Mouse (Mus musculus): ENCODE data around the gene Rarres1. TPM values are rescaled to one million over a fixed set of nuclear protein-coding genes. Genes with fewer than 3 reads are reported as not detected.

Rarres1 gene
- total and polyA plus RNA-seq, 3 experiments = not detected

DNA sequence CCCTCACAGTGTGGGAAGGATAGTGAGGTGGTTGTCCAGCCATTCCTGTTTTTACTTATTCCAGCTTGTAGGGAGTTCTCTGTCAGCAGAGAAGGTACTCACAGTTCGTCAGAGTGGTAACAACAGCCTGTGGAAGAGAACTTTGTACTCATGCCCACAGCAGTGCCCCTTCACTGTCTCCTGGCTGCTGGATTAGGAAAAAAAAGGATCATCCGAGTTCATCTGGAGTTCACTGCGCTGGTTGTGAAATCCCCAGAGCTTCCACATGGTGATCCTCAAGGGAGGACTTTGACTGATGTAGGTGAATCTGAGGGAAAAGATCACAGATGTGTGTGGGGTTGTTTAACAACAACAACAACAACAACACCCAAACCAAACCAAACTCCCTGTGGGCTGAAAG, 35.9 kb upstream of the Rarres1 start:
- no peak overlapping the region for H3K27ac ChIP-seq (ENCODE audit: control insufficient read depth, low read depth, low read length)
- H3K9me3 ChIP-seq (replicated peaks; ENCODE audit: insufficient read depth, low read length) = no peaks in the 10 kb centered on the region
- no peaks in the 10 kb centered on the region for H3K4me1 ChIP-seq (ENCODE audit: control insufficient read depth in 1 of 2, insufficient read depth in 2 of 2, low read length in 2 of 2)
- H3K36me3 ChIP-seq (ENCODE audit: control insufficient read depth in 1 of 2, insufficient read depth in 2 of 2, low read length in 2 of 2) = no peaks in the 10 kb centered on the region
- no peak for DNase-seq (ENCODE audit: low read depth, low spot score)
- H3K27me3 ChIP-seq (ENCODE audit: control insufficient read depth in 1 of 2, insufficient read depth in 2 of 2, low read length in 2 of 2) = no peaks in the 10 kb centered on the region; a peak in 2 of 4 replicates
- no peak overlapping the region for H3K9ac ChIP-seq (ENCODE audit: control insufficient read depth, low read depth, low read length, poor library complexity, severe bottlenecking)
- TF ChIP-seq TCF12 (IDR thresholded peaks at IDR 0.05; ENCODE audit: low read depth, low read length) (no peak), MEF2A (IDR thresholded peaks at IDR 0.05; ENCODE audit: extremely low read depth, insufficient replicate concordance, low read depth, low read length, poor library complexity, severe bottlenecking) (no peak), MYB (IDR thresholded peaks at IDR 0.05; ENCODE audit: low read depth, low read length) (no peak), GABPA (IDR thresholded peaks at IDR 0.05; ENCODE audit: low read depth, low read length) (no peak), POLR2AphosphoS2 (IDR thresholded peaks at IDR 0.05; ENCODE audit: low read length) (no peak), POLR2A (IDR thresholded peaks at IDR 0.05; ENCODE audit: control insufficient read depth in 1 of 2, insufficient read depth in 1 of 2, low read depth in 1 of 2, low read length in 2 of 2, poor library complexity in 1 of 2) (no peak), RCOR1 (IDR thresholded peaks at IDR 0.05; ENCODE audit: low read depth, low read length) (no peak), CHD1 (IDR thresholded peaks at IDR 0.05; ENCODE audit: low read depth, low read length) (no peak), NRF1 (IDR thresholded peaks at IDR 0.05; ENCODE audit: insufficient read depth, low read depth, low read length, poor library complexity, severe bottlenecking) (no peak), E2F4 (IDR thresholded peaks at IDR 0.05; ENCODE audit: borderline replicate concordance, low read depth, low read length) (no peak)
- no peaks in the 10 kb centered on the region for H3K79me2 ChIP-seq (ENCODE audit: control insufficient read depth, insufficient read depth, low read length, poor library complexity)
- H3K4me3 ChIP-seq (ENCODE audit: control insufficient read depth in 1 of 2, insufficient read depth in 1 of 2, low read depth in 2 of 2, low read length in 2 of 2) = no peak overlapping the region

DNA sequence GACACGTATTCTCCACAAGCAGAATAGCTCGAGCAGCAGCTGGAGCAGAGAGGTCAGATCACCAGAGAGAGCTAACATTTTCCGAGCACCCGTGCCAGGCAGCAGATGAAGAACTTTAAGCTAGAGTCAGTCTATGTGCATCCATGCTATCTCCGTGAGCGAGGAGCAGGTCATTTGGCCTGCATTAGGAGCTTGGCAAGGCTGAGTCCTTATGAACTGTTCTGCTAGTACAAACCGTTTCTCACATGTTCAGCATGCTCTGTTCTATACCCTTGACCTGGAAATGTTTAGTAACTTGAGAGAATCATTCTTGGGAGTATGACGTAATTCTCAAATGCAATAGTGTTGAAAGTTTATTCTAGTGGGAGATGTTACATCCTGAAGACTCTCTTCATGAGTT, 28.3 kb upstream of the Rarres1 start:
- no peaks in the 10 kb centered on the region for H3K36me3 ChIP-seq (ENCODE audit: control insufficient read depth in 1 of 2, insufficient read depth in 2 of 2, low read length in 2 of 2)
- H3K4me3 ChIP-seq (ENCODE audit: control insufficient read depth in 1 of 2, insufficient read depth in 1 of 2, low read depth in 2 of 2, low read length in 2 of 2) = no peak overlapping the region
- H3K27me3 ChIP-seq (ENCODE audit: control insufficient read depth in 1 of 2, insufficient read depth in 2 of 2, low read length in 2 of 2) = no peaks in the 10 kb centered on the region; a peak in 1 of 4 replicates
- H3K27ac ChIP-seq (ENCODE audit: control insufficient read depth, low read depth, low read length) = no peak overlapping the region
- no peaks in the 10 kb centered on the region for H3K79me2 ChIP-seq (ENCODE audit: control insufficient read depth, insufficient read depth, low read length, poor library complexity)
- no peak overlapping the region for H3K9ac ChIP-seq (ENCODE audit: control insufficient read depth, low read depth, low read length, poor library complexity, severe bottlenecking)
- no peaks in the 10 kb centered on the region for H3K4me1 ChIP-seq (ENCODE audit: control insufficient read depth in 1 of 2, insufficient read depth in 2 of 2, low read length in 2 of 2)
- H3K9me3 ChIP-seq (replicated peaks; ENCODE audit: insufficient read depth, low read length) = no peaks in the 10 kb centered on the region
- no peak for DNase-seq (ENCODE audit: low read depth, low spot score)
- no peak for TF ChIP-seq MAZ (IDR thresholded peaks at IDR 0.05; ENCODE audit: low read depth, low read length)
- no peak for TF ChIP-seq E2F4 (IDR thresholded peaks at IDR 0.05; ENCODE audit: borderline replicate concordance, low read depth, low read length)
- no peak for TF ChIP-seq KAT2A (conservative IDR thresholded peaks at IDR 0.05; ENCODE audit: low read depth, low read length)
- TF ChIP-seq MXI1 (IDR thresholded peaks at IDR 0.05; ENCODE audit: low read depth, low read length) = no peak

DNA sequence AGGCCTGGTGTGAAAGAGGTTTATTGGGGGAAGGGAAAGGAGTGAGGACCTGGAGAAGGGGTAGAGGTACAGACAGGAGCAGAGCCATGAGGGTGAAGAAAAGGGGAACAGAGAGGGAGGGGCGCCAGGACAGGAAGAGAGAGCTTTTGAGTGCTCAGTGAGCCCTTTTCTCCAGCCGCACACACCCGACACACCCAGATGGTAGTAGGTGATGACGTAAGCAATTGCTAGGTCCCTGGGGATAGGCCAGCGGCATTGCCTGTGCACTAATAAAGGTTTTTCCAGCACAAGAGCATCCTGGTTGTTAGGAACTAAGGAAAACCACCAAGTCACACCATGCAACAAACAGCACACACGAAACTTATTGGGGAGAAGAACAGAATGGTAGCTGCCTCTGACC, 9.4 kb upstream of the Rarres1 start:
- no peak for DNase-seq (ENCODE audit: low read depth, low spot score)
- no peak overlapping the region for H3K4me3 ChIP-seq (ENCODE audit: control insufficient read depth in 1 of 2, insufficient read depth in 1 of 2, low read depth in 2 of 2, low read length in 2 of 2)
- peaks cover 0 to 3% of the 10 kb centered on the region in 2 experiments; a peak in 2 of 4 replicates for H3K27me3 ChIP-seq (ENCODE audit: control insufficient read depth in 1 of 2, insufficient read depth in 2 of 2, low read length in 2 of 2)
- no peak overlapping the region for H3K9ac ChIP-seq (ENCODE audit: control insufficient read depth, low read depth, low read length, poor library complexity, severe bottlenecking)
- H3K79me2 ChIP-seq (ENCODE audit: control insufficient read depth, insufficient read depth, low read length, poor library complexity) = no peaks in the 10 kb centered on the region
- no peaks in the 10 kb centered on the region for H3K4me1 ChIP-seq (ENCODE audit: control insufficient read depth in 1 of 2, insufficient read depth in 2 of 2, low read length in 2 of 2)
- H3K27ac ChIP-seq (ENCODE audit: control insufficient read depth, low read depth, low read length) = no peak overlapping the region
- H3K9me3 ChIP-seq (replicated peaks; ENCODE audit: insufficient read depth, low read length) = no peaks in the 10 kb centered on the region
- TF ChIP-seq USF2 (IDR thresholded peaks at IDR 0.05; ENCODE audit: borderline replicate concordance in 1 of 2, insufficient read depth in 1 of 2, low read depth in 1 of 2, low read length in 2 of 2) (no peak), KAT2A (conservative IDR thresholded peaks at IDR 0.05; ENCODE audit: low read depth, low read length) (no peak), MAFK (IDR thresholded peaks at IDR 0.05; ENCODE audit: borderline replicate concordance, low read depth, low read length) (no peak), ETS1 (IDR thresholded peaks at IDR 0.05; ENCODE audit: low read depth, low read length) (no peak), MYC (IDR thresholded peaks at IDR 0.05; ENCODE audit: low read depth, low read length) (no peak), MAZ (IDR thresholded peaks at IDR 0.05; ENCODE audit: low read depth, low read length) (no peak), MYB (IDR thresholded peaks at IDR 0.05; ENCODE audit: low read depth, low read length) (no peak)
- no peaks in the 10 kb centered on the region for H3K36me3 ChIP-seq (ENCODE audit: control insufficient read depth in 1 of 2, insufficient read depth in 2 of 2, low read length in 2 of 2)
